Mouse (Mus musculus) ovary, postnatal 10 days (tissue): Measurements from ENCODE around the gene Gm42791.

Experiments used
- DNase-seq: peaks from one replicate; pipeline ENCODE4 v3.0.0; 2022; ENCODE audit warnings: low spot score

Gm42791 gene

GRCm38 (mm10) chr5:148994706-148995414, at the start of gene Gm42791:
Gene Gm42791 (minus strand): TSS chr5:148995147.
- DNase-seq = peak; percentile 80

- DNase-seq = no peak
Observed at GRCm38 (mm10) chr5:149044067-149044466, 49.1 kb upstream of the Gm42791 start.

- DNase-seq = no peak
Observed at GRCm38 (mm10) chr5:149043240-149043639, 48.3 kb upstream of the Gm42791 start.

- no peak for DNase-seq
Observed at GRCm38 (mm10) chr5:149039825-149040224, 44.9 kb upstream of the Gm42791 start.

GRCm38 (mm10) chr5:149037729-149038128, 42.8 kb upstream of the Gm42791 start:
- no peak for DNase-seq

- DNase-seq = no peak
Observed at GRCm38 (mm10) chr5:149036920-149037319, 42.0 kb upstream of the Gm42791 start.

GRCm38 (mm10) chr5:149032438-149032837, 37.5 kb upstream of the Gm42791 start:
- no peak for DNase-seq

GRCm38 (mm10) chr5:149031199-149031750, 36.3 kb upstream of the Gm42791 start:
- peak; percentile 32 for DNase-seq

GRCm38 (mm10) chr5:149030103-149030502, 35.2 kb upstream of the Gm42791 start:
- no peak for DNase-seq

- no peak for DNase-seq
Observed at GRCm38 (mm10) chr5:149028394-149028793, 33.4 kb upstream of the Gm42791 start.

- DNase-seq = no peak
Observed at GRCm38 (mm10) chr5:149027389-149027788, 32.4 kb upstream of the Gm42791 start.

- no peak for DNase-seq
Observed at GRCm38 (mm10) chr5:149021120-149021519, 26.2 kb upstream of the Gm42791 start.

GRCm38 (mm10) chr5:149020681-149021062, 25.7 kb upstream of the Gm42791 start:
- DNase-seq = no peak

- no peak for DNase-seq
Observed at GRCm38 (mm10) chr5:149020059-149020680, 25.2 kb upstream of the Gm42791 start.

GRCm38 (mm10) chr5:149017666-149018415, 22.9 kb upstream of the Gm42791 start:
- no peak for DNase-seq

GRCm38 (mm10) chr5:149017181-149017580, 22.2 kb upstream of the Gm42791 start:
- DNase-seq = no peak

GRCm38 (mm10) chr5:149016261-149016660, 21.3 kb upstream of the Gm42791 start:
- DNase-seq = no peak

GRCm38 (mm10) chr5:149015335-149016201, 20.6 kb upstream of the Gm42791 start:
- DNase-seq = no peak

- DNase-seq = no peak
Observed at GRCm38 (mm10) chr5:149014600-149015268, 19.8 kb upstream of the Gm42791 start.

- DNase-seq = no peak
Observed at GRCm38 (mm10) chr5:149013817-149014508, 19.0 kb upstream of the Gm42791 start.

GRCm38 (mm10) chr5:149009111-149009510, 14.2 kb upstream of the Gm42791 start:
- DNase-seq = no peak
